13 mouse cellular contexts compared by ENCODE assay signal in genomic region chr5:88649250-88650173, GRCm38 (mm10). TPM values are rescaled to one million over a fixed set of nuclear protein-coding genes. Genes with fewer than 3 reads are reported as not detected.
A peak's percentile ranks its signal among the peaks of the same experiment; 100 is the strongest.
DNase-seq lines count a peak whose midpoint lies in the region; ATAC-seq and TF ChIP-seq lines count a peak whose summit lies in the region.
"Had no signal": no experiment of that assay in that cellular context is flagged by ENCODE, and none has a peak within 500 bp of the region (broad histone marks: within the 10 kb centered on the region; RNA-seq: fewer than 3 reads in every experiment).

No protein-coding gene starts in this region.

- peak in 1 of 2 experiments; percentile 65; a peak in 1 of 4 replicates for TF ChIP-seq EP300 in MEL (IDR thresholded peaks at IDR 0.05; ENCODE audit: low read depth in 1 of 2, low read length in 2 of 2)
- peak; percentile 76 for TF ChIP-seq EP300 in liver, embryonic 14.5 days (IDR thresholded peaks at IDR 0.05; ENCODE audit: low read depth)

- no peak for TF ChIP-seq RAD21 in MEL (IDR thresholded peaks at IDR 0.05; ENCODE audit: low read depth, low read length)

- DNase-seq in heart, postnatal 4 days: no peak
- peak; percentile 56 for DNase-seq in MEL (ENCODE audit: low read depth, low spot score)
- DNase-seq in c-Kit-positive CD71-positive TER-119-positive erythroid progenitor cells, embryonic 14.5 days (ENCODE audit: low spot score): peak; percentile 14
- peak; percentile 20 to 38 (median 37) for DNase-seq in liver, embryonic 14.5 days (ENCODE audit: low read depth in 3 of 3, low spot score in 3 of 3)
- no peak for DNase-seq in gastrocnemius, postnatal 36 days
- DNase-seq in cerebellum, adult 18-20 months: no peak
- DNase-seq: kidney, adult 11 months; kidney, postnatal 4 days had no signal

- TF ChIP-seq CTCF in MEL (IDR thresholded peaks at IDR 0.05 in 2 of 3, conservative IDR thresholded peaks at IDR 0.05 in 1 of 3; ENCODE audit: control insufficient read depth in 1 of 3, insufficient read depth in 1 of 3, low read depth in 2 of 3, low read length in 3 of 3, poor library complexity in 1 of 3, severe bottlenecking in 1 of 3): no peak
- no peak for TF ChIP-seq CTCF in liver, embryonic 14.5 days (IDR thresholded peaks at IDR 0.05; ENCODE audit: low read depth)

- H3K9me3 ChIP-seq in heart, embryonic 16.5 days (replicated peaks; ENCODE audit: control insufficient read depth, low read length): no peaks in the 10 kb centered on the region
- H3K9me3 ChIP-seq in MEL (replicated peaks; ENCODE audit: insufficient read depth, low read length): no peaks in the 10 kb centered on the region
- H3K9me3 ChIP-seq in liver, embryonic 14.5 days (ENCODE audit: control insufficient read depth, low read length): no peaks in the 10 kb centered on the region
- H3K9me3 ChIP-seq: forebrain, embryonic 15.5 days; limb, embryonic 15.5 days; midbrain, embryonic 12.5 days had no signal

- peak; percentile 83 for ATAC-seq in heart, embryonic 16.5 days (replicated peaks; ENCODE audit: extremely low read depth, insufficient read depth, low FRiP score)
- ATAC-seq in liver, embryonic 14.5 days (ENCODE audit: insufficient read depth): peak; percentile 87
- ATAC-seq: forebrain, embryonic 15.5 days; Patski had no signal

- no peak overlapping the region for H3K4me2 ChIP-seq in heart, embryonic 16.5 days (ENCODE audit: low read depth, low read length)
- H3K4me2 ChIP-seq in liver, embryonic 14.5 days (ENCODE audit: low read depth): no peak overlapping the region
- H3K4me2 ChIP-seq: forebrain, embryonic 15.5 days; limb, embryonic 15.5 days; midbrain, embryonic 12.5 days had no signal

- H3K9ac ChIP-seq in heart, embryonic 16.5 days (ENCODE audit: low read length): no peak overlapping the region
- H3K9ac ChIP-seq in MEL (ENCODE audit: control insufficient read depth, low read depth, low read length, poor library complexity, severe bottlenecking): no peak overlapping the region
- H3K9ac ChIP-seq in liver, embryonic 14.5 days (replicated peaks): no peak overlapping the region
- H3K9ac ChIP-seq: forebrain, embryonic 15.5 days; limb, embryonic 15.5 days; midbrain, embryonic 12.5 days had no signal

- peak overlapping the region; percentile 30 for H3K27ac ChIP-seq in heart, embryonic 16.5 days (ENCODE audit: low read length)
- H3K27ac ChIP-seq in MEL (ENCODE audit: control insufficient read depth, low read depth, low read length): peak overlapping the region; percentile 3; the same call in 1 of the 2 replicates
- no peak overlapping the region for H3K27ac ChIP-seq in liver, embryonic 14.5 days
- H3K27ac ChIP-seq: forebrain, embryonic 15.5 days; limb, embryonic 15.5 days; midbrain, embryonic 12.5 days had no signal

- no peaks in the 10 kb centered on the region for H3K27me3 ChIP-seq in heart, embryonic 16.5 days (ENCODE audit: control insufficient read depth, insufficient read depth, low read length)
- no peaks in the 10 kb centered on the region for H3K27me3 ChIP-seq in MEL (ENCODE audit: control insufficient read depth in 1 of 2, insufficient read depth in 2 of 2, low read length in 2 of 2)
- H3K27me3 ChIP-seq in liver, embryonic 14.5 days (ENCODE audit: control insufficient read depth, insufficient read depth, low read length): no peaks in the 10 kb centered on the region
- H3K27me3 ChIP-seq: forebrain, embryonic 15.5 days; limb, embryonic 15.5 days; midbrain, embryonic 12.5 days; Patski had no signal

- peaks cover 16% of the 10 kb centered on the region for H3K4me1 ChIP-seq in heart, embryonic 16.5 days (ENCODE audit: control insufficient read depth, insufficient read depth, low read length)
- H3K4me1 ChIP-seq in MEL (ENCODE audit: control insufficient read depth in 1 of 2, insufficient read depth in 2 of 2, low read length in 2 of 2): peaks cover 2 to 9% of the 10 kb centered on the region in 2 experiments; a peak in 3 of 4 replicates
- peaks cover 0 to 14% of the 10 kb centered on the region in 2 experiments; a peak in 3 of 4 replicates for H3K4me1 ChIP-seq in liver, embryonic 14.5 days (replicated peaks; ENCODE audit: control insufficient read depth in 2 of 2, insufficient read depth in 2 of 2, low read length in 1 of 2)
- H3K4me1 ChIP-seq: forebrain, embryonic 15.5 days; limb, embryonic 15.5 days; midbrain, embryonic 12.5 days had no signal

- intact Hi-C loops in gastrocnemius, postnatal 36 days (cut with DNase I): no loop called here

- H3K36me3 ChIP-seq in heart, embryonic 16.5 days (ENCODE audit: control insufficient read depth, insufficient read depth): peaks cover 36% of the 10 kb centered on the region
- H3K36me3 ChIP-seq in MEL (ENCODE audit: control insufficient read depth in 1 of 2, insufficient read depth in 2 of 2, low read length in 2 of 2): peaks cover 1 to 12% of the 10 kb centered on the region in 2 experiments; a peak in 3 of 4 replicates
- H3K36me3 ChIP-seq in liver, embryonic 14.5 days (replicated peaks; ENCODE audit: control insufficient read depth, insufficient read depth, low read depth): peaks cover 2% of the 10 kb centered on the region; the same call in 1 of the 2 replicates

- no peak overlapping the region for H3K4me3 ChIP-seq in heart, embryonic 16.5 days (ENCODE audit: low read length)
- H3K4me3 ChIP-seq in MEL (ENCODE audit: control insufficient read depth in 1 of 2, insufficient read depth in 1 of 2, low read depth in 2 of 2, low read length in 2 of 2): no peak overlapping the region
- H3K4me3 ChIP-seq in liver, embryonic 14.5 days (ENCODE audit: insufficient read depth in 1 of 2, low read depth in 2 of 2, low read length in 2 of 2): no peak overlapping the region
- H3K4me3 ChIP-seq: forebrain, embryonic 15.5 days; limb, embryonic 15.5 days; midbrain, embryonic 12.5 days had no signal

- WGBS in heart, embryonic 16.5 days: 40% methylated on average over 17 of the region's 17 CpGs
- WGBS in liver, embryonic 14.5 days (ENCODE audit: insufficient replicate concordance): 41% methylated on average over 17 of the region's 17 CpGs

- no peaks in the 10 kb centered on the region for H3K79me2 ChIP-seq in MEL (ENCODE audit: control insufficient read depth, insufficient read depth, low read length, poor library complexity)

- no peak for TF ChIP-seq POLR2A in MEL (IDR thresholded peaks at IDR 0.05; ENCODE audit: control insufficient read depth in 1 of 2, insufficient read depth in 1 of 2, low read depth in 1 of 2, low read length in 2 of 2, poor library complexity in 1 of 2)

TF ChIP-seq in MEL, 35 proteins besides CTCF, POLR2A, EP300 and RAD21 (continues in another document):
- TF ChIP-seq USF2 (IDR thresholded peaks at IDR 0.05; ENCODE audit: borderline replicate concordance in 1 of 2, insufficient read depth in 1 of 2, low read depth in 1 of 2, low read length in 2 of 2) (no peak), ETS1 (IDR thresholded peaks at IDR 0.05; ENCODE audit: low read depth, low read length) (0 out of 2 replicates have a peak, but pooled peaks have one; percentile 24), TBP (IDR thresholded peaks at IDR 0.05; ENCODE audit: low read depth, low read length) (no peak), UBTF (IDR thresholded peaks at IDR 0.05; ENCODE audit: borderline replicate concordance, insufficient read depth, low read depth, low read length) (no peak), BHLHE40 (IDR thresholded peaks at IDR 0.05; ENCODE audit: borderline replicate concordance, low read depth, low read length) (peak; percentile 39; the same call in 1 of the 2 replicates), ZKSCAN1 (IDR thresholded peaks at IDR 0.05; ENCODE audit: low read depth, low read length) (no peak), MEF2A (IDR thresholded peaks at IDR 0.05; ENCODE audit: extremely low read depth, insufficient replicate concordance, low read depth, low read length, poor library complexity, severe bottlenecking) (no peak), SIN3A (IDR thresholded peaks at IDR 0.05; ENCODE audit: low read length) (peak; percentile 51; the same call in 1 of the 2 replicates), MAX (IDR thresholded peaks at IDR 0.05; ENCODE audit: low read length) (peak; percentile 78), HCFC1 (IDR thresholded peaks at IDR 0.05; ENCODE audit: low read depth, low read length) (no peak), MXI1 (IDR thresholded peaks at IDR 0.05; ENCODE audit: low read depth, low read length) (peak; percentile 75), TCF12 (IDR thresholded peaks at IDR 0.05; ENCODE audit: low read depth, low read length) (peak; percentile 65), ZNF384 (IDR thresholded peaks at IDR 0.05; ENCODE audit: low read depth, low read length) (no peak), TAL1 (IDR thresholded peaks at IDR 0.05; ENCODE audit: low read length) (peak; percentile 39; the same call in 1 of the 2 replicates), RCOR1 (IDR thresholded peaks at IDR 0.05; ENCODE audit: low read depth, low read length) (no peak), POLR2AphosphoS5 (IDR thresholded peaks at IDR 0.05; ENCODE audit: borderline replicate concordance, low read depth, low read length) (no peak), MAZ (IDR thresholded peaks at IDR 0.05; ENCODE audit: low read depth, low read length) (no peak), MAFK (IDR thresholded peaks at IDR 0.05; ENCODE audit: borderline replicate concordance, low read depth, low read length) (no peak), MYB (IDR thresholded peaks at IDR 0.05; ENCODE audit: low read depth, low read length) (peak; percentile 45; the same call in 1 of the 2 replicates), KAT2A (conservative IDR thresholded peaks at IDR 0.05; ENCODE audit: low read depth, low read length) (no peak), SMC3 (IDR thresholded peaks at IDR 0.05; ENCODE audit: low read depth, low read length) (no peak), NELFE (IDR thresholded peaks at IDR 0.05; ENCODE audit: low read depth, low read length) (no peak), POLR2AphosphoS2 (IDR thresholded peaks at IDR 0.05; ENCODE audit: low read length) (no peak), GABPA (IDR thresholded peaks at IDR 0.05; ENCODE audit: low read depth, low read length) (no peak), ZMIZ1 (IDR thresholded peaks at IDR 0.05; ENCODE audit: low read depth, low read length) (no peak), NRF1 (IDR thresholded peaks at IDR 0.05; ENCODE audit: insufficient read depth, low read depth, low read length, poor library complexity, severe bottlenecking) (no peak)

RNA-seq across cellular contexts. Expression of gene Grsf1, which starts 26.5 kb away (rescaled TPM):
- polyA plus RNA-seq in heart, embryonic 16.5 days (2015; fragmentation: Nextera tagmentation; extraction: Ambion mirVana): 77.9 and 80.9 TPM in 2 replicates
- 100 to 1,000 TPM; 180 to 186 TPM for total RNA-seq in heart, postnatal 4 days (2021)
- total RNA-seq in MEL (2012; rRNA removed): 49.4 and 50.0 TPM in 2 replicates
- 10 to 100 TPM in 1 of 2 experiments, not detected in 1; 62.8 TPM for polyA plus RNA-seq in MEL (2012; ENCODE audit: insufficient read depth in 1 of 2, insufficient read length in 2 of 2, low read depth in 1 of 2, low replicate concordance in 2 of 2, missing spikeins in 1 of 2)
- polyA plus RNA-seq in liver, embryonic 14.5 days (2012; rRNA removed): 10.5 and 20.3 TPM in 2 replicates
- polyA plus RNA-seq in liver, embryonic 14.5 days (2014; fragmentation: Nextera tagmentation; extraction: Ambion mirVana): 27.5 and 31.4 TPM in 2 replicates
- total RNA-seq in gastrocnemius, postnatal 36 days (2021): 100 to 1,000 TPM; 115 to 129 TPM

Comparison
In these comparisons a context has a peak if more than half of its experiments do, and no peak if none do; other contexts are left out.
1. DNase-seq: peak in MEL (single experiment), c-Kit-positive CD71-positive TER-119-positive erythroid progenitor cells, embryonic 14.5 days (single experiment) and liver, embryonic 14.5 days (3 of 3); none in heart, postnatal 4 days (single experiment), gastrocnemius, postnatal 36 days (0 of 2) and cerebellum, adult 18-20 months (0 of 2).